Mouse (Mus musculus): ENCODE measurements around the gene Zbtb4.

Zbtb4 gene

DNA sequence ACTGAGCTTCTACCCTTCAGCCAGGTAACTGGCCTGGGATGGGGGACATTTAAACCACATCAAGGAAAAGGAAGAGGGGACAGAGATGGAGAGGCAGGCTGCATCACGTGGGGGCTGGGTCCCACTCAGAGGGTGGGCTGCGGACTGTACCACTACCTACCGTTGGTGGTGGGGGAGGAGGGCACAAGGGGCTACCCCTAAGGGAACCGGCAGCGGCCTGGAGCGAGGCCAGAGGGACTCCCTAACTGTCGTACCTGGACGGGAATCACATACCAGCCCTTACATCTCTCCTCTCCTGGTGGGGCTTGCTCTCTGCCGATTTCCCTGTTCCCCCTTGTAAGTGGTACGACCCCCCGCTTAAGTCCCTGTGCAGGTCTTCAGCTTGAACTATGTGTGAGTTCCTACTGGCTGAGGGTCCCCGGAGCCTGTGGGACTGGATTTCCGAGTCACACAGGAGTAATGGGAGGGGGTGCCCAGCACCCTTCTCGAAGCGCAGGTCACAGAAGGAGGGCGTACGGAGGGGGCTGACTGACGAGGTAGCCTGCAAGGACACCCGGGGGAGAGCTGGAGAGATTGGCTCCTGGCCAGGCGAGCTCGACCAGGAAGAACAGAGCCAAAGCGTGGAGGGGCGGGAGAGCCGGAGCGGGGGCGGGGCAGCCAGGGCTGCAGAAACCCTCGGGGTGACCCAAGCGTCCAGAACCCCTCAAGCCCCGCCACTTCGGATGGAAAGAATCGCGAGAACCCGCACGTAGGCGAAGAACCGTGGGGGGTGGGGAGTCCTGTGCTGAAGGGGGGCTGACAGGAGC, 34.9 kb downstream of the Zbtb4 start:
- DNase-seq (ENCODE audit: low spot score in 2 of 2), result no peak

DNA sequence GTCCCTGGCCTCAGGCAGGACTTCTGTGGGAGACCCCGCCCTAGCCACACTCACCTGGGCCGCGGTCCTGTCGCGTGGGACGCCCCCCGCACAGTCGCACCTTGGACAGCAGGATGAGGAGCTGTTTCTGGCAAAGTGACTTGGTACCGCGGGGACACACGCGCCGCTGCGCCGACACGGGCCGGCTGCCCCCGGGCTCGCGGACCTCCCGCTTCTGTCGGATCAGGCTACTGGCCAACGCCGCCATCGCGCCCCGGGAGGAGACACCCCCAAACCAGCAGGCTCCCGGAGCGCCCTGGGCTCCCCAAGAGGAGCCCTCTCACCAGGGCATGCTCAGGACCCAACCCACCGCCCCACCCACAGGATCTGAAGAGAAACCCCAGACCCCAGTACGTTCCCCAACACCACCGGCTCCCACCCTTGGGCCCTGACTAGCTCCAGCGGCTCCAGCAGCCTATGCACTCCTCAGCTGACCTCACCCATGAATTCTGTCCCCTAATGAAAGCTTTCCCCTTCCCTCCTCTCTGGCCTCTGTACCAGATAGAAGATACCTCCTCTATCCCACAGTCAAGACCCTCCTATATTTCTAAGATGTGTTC, 35.8 kb downstream of the Zbtb4 start, which contains the start of gene Fgf11:
Gene Fgf11 (minus strand): TSS at position 479 of the 599 bp plus-strand sequence.
- DNase-seq (ENCODE audit: low spot score in 2 of 2), result no peak

DNA sequence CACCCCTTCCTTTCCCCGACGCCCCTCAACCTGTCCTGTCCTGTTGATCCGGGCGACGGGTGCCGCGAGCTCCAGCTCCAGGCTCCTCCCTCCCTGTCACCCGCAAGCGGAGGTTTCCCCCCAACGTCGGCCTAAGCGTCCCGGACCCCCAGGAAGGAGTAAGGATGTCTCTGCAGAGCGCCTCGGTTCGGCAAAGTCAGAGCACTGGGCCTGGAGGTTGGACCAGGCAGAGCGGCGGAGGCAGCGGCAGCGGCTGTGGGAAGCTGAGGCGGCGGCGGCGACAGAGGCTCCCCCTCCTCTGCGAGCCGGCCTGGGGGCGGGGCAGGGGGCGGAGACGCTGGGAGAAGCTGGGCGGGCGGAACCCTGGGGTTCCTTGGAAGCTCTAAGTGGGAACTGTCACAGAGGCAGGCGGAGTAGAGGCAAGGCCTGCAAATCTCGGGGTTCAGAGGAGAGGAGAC, 37.0 kb downstream of the Zbtb4 start:
- DNase-seq (ENCODE audit: low spot score in 2 of 2), result peak; percentile 49 to 69

DNA sequence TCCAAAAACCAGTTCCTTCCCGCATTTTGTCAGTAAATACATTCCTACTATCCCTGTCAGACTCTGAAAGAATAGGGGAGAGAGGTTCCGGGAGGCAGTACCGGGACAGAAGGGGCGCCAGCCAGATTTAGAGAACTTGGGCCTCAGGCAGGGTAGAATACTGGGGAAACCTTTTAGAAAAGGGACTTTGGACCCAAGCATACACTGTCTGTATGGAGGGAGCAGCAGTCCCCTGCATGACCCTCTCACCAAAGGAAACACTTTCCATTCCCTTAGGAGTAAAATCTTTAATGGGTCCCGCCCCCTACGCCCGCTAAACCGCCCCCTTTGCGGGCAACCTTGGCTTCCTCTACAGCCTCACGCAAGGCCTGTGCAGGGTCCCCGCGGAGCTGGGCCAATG, 37.6 kb downstream of the Zbtb4 start:
- DNase-seq (ENCODE audit: low spot score in 2 of 2), result no peak

DNA sequence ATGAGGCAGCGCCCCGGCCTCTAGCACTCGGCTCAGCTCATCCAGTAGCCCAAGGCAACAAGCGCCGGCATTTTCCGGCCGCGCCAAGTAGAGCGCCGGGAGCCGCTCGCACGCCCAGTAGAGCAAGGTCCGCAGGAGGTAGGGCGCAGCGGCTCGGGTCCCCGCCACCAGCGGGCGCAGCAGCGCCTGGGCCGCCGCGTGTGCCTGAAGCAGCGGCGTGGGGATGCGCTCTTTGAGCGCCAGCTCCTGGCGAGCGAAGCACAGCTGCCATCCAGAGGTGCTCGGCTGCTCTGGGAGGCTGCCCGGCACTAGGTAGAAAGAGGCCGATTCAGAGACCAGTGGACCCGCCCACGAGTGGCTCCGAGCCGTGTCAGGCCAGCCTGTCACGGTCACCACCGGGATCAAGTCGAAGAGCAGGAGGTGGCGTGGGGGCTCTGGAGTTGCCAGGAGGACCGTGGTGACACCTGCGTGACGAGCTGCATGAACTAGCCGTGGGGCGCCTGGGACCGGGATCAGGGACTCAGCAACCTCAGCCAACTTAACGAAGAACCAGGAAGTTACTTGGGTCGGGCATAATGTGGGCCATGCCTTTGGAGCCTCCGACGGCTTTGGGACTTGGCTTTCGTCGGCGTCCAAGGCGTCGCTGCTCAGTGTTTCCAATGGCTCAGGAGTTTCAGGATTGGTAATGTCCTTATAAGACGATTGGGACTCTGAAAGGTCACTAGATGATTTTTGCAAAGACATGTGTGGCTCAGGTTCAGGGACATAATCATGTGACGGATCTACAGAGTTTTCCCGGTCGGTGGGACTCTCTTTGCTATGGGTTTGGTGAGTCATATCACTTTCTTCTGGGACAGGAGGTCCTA, 38.3 kb downstream of the Zbtb4 start:
- DNase-seq (ENCODE audit: low spot score in 2 of 2), result peak; percentile 58 to 79

DNA sequence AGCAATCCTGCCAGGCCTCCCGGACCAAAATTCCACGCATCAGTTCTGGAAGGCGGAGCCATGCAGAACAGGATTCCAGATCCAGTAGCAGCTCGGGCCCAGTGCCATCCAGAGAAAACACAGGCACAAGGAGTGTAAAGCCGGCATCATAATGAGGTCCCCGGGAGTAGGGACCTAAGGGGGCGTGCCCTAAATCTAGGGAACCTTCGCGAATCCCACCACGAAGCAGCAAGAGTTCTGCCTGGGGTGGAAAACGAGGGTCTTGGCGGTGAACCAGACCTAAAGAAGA, 38.9 kb downstream of the Zbtb4 start:
- DNase-seq (ENCODE audit: low spot score in 2 of 2), result no peak

DNA sequence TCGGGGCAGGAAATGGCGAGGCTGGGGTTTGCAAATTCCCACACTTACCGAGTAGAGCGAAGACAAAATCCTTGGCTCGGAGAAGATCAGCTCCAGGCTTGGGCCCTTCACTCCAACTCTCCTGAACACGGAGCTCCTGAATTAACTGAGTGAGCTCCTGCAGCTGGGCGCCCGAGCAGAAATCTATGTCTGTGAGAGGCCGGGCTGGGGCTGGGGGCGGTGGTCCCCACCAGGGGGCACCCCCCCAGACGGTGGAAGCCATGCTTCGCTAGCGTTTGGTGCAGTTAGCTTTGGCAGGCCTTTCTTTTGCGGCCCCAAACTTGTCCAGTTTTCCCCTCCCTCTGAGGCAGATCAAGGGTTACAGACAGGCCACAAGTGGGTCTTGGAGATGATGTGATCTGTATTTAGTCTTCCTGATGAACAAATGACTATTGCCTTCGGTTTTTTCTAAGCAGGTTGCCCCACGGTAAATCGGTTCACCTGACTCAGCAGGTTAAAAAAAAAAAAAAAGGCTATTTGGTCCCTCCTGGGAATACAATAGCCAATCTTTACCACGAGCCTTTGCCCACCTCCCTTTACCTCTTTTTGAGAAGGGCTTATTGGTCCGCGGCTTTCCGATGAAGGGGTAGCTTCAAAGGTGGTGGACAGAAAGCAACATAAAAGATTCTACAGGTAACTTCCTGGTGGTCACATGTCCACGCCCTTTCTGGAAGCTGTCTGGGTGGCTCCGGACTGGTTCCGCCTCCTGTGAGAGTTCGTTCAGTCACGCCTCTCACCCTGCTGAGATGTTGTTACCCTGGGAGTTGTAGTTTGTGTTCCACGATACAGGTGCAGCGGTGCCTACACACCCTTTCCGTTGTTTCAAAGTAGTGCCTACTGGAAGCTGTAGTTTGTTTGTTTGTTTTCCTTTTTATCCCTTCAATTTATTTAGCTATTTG, 39.5 kb downstream of the Zbtb4 start, which contains the start of gene Tmem102:
Gene Tmem102 (minus strand): TSS at position 653 of the 938 bp plus-strand sequence.
- DNase-seq (ENCODE audit: low spot score in 2 of 2), result no peak

DNA sequence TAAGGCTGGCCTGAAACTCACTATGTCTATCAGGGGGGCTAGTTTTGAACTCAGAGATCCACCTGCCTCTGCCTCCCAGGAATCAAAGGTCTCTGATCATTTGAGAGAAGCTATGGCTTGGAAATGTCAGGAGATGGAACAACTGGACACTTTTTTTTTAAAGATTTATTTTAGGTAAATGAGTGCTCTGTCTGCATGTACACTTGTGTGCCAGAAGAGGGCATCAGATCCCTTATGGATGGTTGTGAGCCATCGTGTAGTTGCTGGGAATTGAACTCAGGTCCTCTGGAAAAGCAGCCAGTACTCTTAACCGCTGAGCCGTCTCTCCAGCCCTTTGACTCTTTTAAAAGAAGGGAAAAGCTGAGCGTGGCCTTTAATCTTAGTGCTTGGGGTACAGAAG, 40.7 kb downstream of the Zbtb4 start:
- no peak for DNase-seq (ENCODE audit: low spot score in 2 of 2)

DNA sequence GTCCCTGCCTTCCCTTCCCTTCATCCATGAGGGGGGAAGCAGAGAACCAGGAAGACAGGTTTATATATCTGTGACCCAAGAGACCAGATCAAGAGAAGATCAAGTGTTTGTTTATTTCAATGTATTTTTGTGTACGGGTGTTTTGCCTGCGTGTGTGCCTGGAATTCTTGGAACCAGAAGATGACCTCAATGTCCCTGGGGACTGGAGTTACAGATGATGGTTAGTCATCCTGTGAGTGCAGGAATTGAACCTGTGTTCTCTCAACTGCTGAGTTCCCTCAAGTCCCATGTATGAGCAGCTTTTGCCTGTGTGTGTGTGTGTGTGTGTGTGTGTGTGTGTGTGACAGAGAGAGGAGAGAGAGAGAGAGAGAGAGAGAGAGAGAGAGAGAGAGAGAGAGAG, 41.9 kb downstream of the Zbtb4 start:
- DNase-seq (ENCODE audit: low spot score in 2 of 2), result no peak

DNA sequence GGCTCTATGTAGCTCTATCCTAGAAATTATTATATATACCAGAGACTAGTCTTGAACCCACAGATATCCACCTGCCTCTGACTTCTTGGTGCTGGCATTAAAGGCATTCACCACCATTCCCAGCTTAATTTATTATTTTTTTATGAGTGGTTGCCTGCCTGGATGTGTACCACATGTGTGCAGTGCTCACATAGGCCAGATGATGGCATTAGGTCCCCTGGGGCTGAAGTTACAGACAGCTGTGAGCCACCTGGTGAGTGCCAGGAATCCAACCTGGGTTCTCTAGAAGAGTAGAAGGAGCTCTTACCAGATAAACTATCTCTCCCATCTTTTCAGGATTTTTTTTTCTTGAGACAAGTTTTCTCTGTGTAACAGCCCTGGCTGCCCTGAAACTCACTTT, 44.6 kb downstream of the Zbtb4 start:
- DNase-seq (ENCODE audit: low spot score in 2 of 2), result no peak

DNA sequence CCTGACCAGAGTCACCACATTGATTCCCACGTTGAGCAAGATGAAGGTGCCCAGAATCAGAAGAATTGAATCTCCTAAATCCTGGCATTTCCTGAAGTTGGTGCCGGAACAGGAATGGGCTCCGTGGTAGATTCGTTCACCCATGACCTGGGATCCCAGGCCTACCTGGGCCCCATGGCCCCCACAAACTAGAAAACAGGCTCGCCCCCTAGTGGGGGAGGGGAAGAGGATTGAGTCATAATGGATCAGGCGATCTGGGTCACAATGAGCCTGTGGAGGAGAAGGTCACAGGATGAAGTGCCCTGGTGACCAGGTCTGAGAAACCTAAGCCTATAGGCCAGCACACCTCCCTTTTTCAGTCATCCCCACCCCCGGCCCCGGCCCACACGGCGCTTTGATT, 49.4 kb downstream of the Zbtb4 start, which contains the start of gene Gm39566:
Gene Gm39566 (minus strand): TSS at position 144 of the 400 bp plus-strand sequence.
- peak in 1 of 2 experiments; percentile 37 for DNase-seq (ENCODE audit: low spot score in 2 of 2)

DNA sequence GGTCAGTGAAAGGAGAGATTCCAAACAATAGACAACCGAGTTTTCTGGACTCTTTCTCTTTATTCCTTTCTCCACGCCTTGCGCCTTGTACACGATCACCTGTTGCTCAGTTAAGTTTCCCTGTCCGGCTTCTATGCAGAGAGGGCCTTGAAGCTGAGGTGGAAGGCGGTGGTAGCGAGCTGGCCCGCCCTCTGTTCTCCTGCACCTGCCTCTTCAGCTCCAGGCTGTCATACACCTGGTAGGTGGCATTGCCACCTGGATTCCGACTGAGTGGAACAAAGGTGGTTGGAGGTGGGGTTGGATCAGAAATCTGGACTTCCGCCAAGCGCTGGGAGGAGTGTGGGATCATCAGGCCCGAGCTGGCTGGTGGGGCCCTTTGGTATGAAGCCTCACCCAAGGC, 50.8 kb downstream of the Zbtb4 start:
- DNase-seq (ENCODE audit: low spot score in 2 of 2), result no peak

DNA sequence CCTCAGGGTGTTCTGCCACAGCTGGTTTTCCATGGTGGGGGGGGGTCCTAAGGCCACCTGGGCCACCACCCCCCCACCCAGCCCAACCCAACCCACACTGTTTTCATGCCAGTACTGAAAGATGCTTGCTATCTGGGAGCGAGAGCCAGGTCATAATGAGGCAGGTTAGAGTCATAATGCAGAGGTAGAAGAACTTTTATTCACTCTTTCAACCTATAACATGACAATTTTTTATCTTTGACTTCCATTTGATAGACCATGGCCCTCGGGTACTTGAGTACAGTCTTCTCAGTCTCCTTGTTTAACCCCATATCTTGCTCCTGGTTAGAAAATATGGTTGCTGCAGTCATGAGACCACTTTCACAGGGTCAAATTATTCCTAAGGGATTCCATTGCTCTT, 52.7 kb downstream of the Zbtb4 start, which contains the start of gene Spem2:
Gene Spem2 (minus strand): TSS at position 101 of the 400 bp plus-strand sequence.
- no peak for DNase-seq (ENCODE audit: low spot score in 2 of 2)

DNA sequence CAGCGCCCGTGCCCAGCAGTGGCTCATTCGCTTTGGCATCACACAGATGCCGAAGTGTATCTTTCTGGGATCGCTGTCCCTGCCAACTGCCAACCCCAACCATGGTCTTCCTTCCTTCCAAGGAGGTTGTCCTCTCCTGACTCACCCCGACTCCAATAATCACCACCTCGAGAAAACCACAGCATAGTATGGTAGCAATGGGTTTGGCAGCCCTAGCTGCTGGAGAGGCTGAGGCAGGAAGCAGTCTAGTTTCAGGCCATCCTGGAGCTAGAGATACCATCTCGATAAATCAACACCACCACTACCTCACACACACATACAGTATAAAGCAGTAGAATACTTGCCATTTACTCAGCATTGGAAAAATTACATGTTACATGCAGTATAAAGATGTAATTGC, 53.2 kb downstream of the Zbtb4 start:
- no peak for DNase-seq (ENCODE audit: low spot score in 2 of 2)

DNA sequence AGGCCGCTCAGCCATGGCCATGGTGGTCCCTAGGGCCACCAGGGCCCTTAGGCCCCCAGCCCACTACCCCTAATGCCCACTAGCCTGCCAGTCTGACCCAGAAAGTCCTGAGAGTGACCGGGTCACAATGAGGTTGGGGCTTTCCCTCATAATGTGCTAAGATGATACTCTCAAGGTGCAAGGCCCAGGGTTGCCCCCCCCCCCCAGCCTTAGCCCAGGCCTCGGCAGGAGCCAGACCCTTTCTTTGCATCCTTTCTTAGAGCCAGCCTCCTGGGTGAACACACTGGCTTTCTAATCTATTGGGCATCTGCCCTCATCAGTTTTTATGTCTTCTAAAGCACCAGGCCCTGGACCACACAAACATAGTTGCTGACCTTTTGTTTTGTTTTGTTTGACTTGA, 56.4 kb downstream of the Zbtb4 start, which contains the start of gene Spem1:
Gene Spem1 (minus strand): TSS at position 101 of the 400 bp plus-strand sequence.
- no peak for DNase-seq (ENCODE audit: low spot score in 2 of 2)

DNA sequence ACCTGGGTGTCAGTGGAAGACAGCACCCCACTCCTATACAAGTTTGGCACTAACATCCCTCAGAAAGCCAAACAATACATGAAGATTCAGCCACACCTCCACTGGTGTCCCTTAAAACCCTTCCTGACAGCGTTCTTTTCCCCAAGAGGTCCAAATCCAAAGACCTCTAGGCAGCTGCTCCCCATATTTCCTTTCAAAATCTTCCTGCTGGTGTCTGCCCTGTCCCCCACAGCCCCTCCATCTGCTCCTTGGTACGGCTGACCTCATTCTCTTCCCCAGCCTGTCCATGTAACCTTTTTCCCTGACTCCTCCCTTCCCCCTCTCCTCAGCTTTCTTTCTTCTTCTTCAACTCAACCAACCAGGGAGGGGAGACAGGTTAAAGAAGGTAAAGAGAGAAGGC, 57.7 kb downstream of the Zbtb4 start:
- DNase-seq (ENCODE audit: low spot score in 2 of 2), result no peak

DNA sequence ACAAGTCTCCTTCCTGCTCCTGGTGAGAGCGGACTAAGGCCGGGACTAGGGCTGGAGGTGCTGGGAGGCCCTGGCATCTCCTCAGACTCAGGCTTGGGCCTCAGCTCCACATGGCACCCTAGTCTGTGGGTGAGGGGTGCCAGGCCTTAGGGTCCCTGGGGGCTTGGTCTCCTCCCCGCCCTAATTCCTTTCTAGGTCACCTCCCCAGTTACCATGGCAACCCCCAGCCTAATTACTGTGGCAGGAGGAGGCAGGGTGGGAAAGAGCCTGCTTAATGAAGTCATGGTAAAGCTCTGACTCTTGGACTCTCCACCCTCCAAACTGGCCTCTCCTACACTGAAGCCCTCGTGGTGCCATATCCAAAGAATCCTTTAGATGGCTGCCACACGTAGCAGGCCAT, 63.1 kb downstream of the Zbtb4 start:
- DNase-seq (ENCODE audit: low spot score in 2 of 2), result no peak

DNA sequence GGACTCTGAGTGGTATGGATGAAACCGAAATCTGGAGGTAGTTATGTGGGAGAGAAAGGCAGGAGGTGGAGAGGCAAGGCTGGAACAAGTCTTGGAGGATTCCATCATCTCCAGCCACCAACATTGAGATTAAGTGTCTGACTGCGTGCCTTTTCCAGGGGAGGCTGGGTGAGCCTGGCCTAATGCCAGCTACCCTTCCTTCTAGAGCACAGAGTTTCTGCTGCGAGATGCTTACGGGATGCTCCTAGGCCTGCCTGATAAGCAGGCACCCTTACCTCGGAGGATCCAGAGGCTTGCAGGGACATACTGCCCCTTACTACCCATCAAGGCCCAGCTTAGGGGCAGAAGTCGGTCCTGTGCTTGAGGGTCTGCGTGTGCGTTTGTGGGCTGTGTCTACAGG, 67.8 kb downstream of the Zbtb4 start:
- no peak for DNase-seq (ENCODE audit: low spot score in 2 of 2)

Measured in thymus, postnatal 10 days (tissue).